Mouse (Mus musculus) heart, adult 9 months (tissue): ENCODE results near the gene Timm13.

Experiments
- DNase-seq, 2 experiments: peaks; one replicate each; pipeline ENCODE4 v3.0.0; 2022; ENCODE audit warnings: low spot score in 2 of 2

Gene Timm13

GRCm38 (mm10) chr10:80932700-80933420 lies 32.1 kb upstream of the Timm13 start:
- peak in 1 of 2 experiments; percentile 42 for DNase-seq

GRCm38 (mm10) chr10:80932206-80932605 lies 31.4 kb upstream of the Timm13 start:
- DNase-seq: no peak

GRCm38 (mm10) chr10:80931695-80932094 lies 30.9 kb upstream of the Timm13 start:
- no peak for DNase-seq

- peak; percentile 70 to 72 for DNase-seq
Measured at GRCm38 (mm10) chr10:80931153-80931671, 30.4 kb upstream of the Timm13 start.

- DNase-seq: peak; percentile 47 to 51
Measured at GRCm38 (mm10) chr10:80930361-80931152, 29.8 kb upstream of the Timm13 start.

GRCm38 (mm10) chr10:80929299-80930226 lies 28.8 kb upstream of the Timm13 start, which contains the start of gene Gadd45b:
Gene Gadd45b (plus strand): TSS chr10:80930073.
- peak; percentile 98 for DNase-seq

- peak; percentile 90 to 92 for DNase-seq
Measured at GRCm38 (mm10) chr10:80928586-80929298, 28.0 kb upstream of the Timm13 start.

GRCm38 (mm10) chr10:80925472-80925871 lies 24.7 kb upstream of the Timm13 start:
- DNase-seq: no peak

- no peak for DNase-seq
Measured at GRCm38 (mm10) chr10:80921923-80922322, 21.2 kb upstream of the Timm13 start.

- DNase-seq: peak in 1 of 2 experiments; percentile 61
Measured at GRCm38 (mm10) chr10:80917779-80918434, 17.1 kb upstream of the Timm13 start, which contains the start of gene Lmnb2. Gene Lmnb2 (minus strand): TSS chr10:80918245.

GRCm38 (mm10) chr10:80917336-80917778 lies 16.6 kb upstream of the Timm13 start:
- DNase-seq: no peak

GRCm38 (mm10) chr10:80915736-80916135 lies 15.0 kb upstream of the Timm13 start:
- no peak for DNase-seq

- no peak for DNase-seq
Measured at GRCm38 (mm10) chr10:80915260-80915659, 14.5 kb upstream of the Timm13 start.

GRCm38 (mm10) chr10:80914253-80914656 lies 13.5 kb upstream of the Timm13 start:
- no peak for DNase-seq

GRCm38 (mm10) chr10:80913364-80914011 lies 12.7 kb upstream of the Timm13 start:
- DNase-seq: no peak

GRCm38 (mm10) chr10:80911891-80912290 lies 11.1 kb upstream of the Timm13 start:
- DNase-seq: no peak

- DNase-seq: no peak
Measured at GRCm38 (mm10) chr10:80911354-80911753, 10.6 kb upstream of the Timm13 start.

GRCm38 (mm10) chr10:80909375-80910162 lies 8.8 kb upstream of the Timm13 start:
- no peak for DNase-seq

- no peak for DNase-seq
Measured at GRCm38 (mm10) chr10:80904709-80905108, 3.9 kb upstream of the Timm13 start.
